Mouse (Mus musculus): ENCODE measurements at regions not wholly inside any gene's neighbourhood (a gene's known extent, or its start where the extent isn't known, plus 50 kb on each side); places are given as distances from the start of the nearest gene placed in this dataset.
A peak's percentile ranks its signal among the peaks of the same experiment; 100 is the strongest.

DNA sequence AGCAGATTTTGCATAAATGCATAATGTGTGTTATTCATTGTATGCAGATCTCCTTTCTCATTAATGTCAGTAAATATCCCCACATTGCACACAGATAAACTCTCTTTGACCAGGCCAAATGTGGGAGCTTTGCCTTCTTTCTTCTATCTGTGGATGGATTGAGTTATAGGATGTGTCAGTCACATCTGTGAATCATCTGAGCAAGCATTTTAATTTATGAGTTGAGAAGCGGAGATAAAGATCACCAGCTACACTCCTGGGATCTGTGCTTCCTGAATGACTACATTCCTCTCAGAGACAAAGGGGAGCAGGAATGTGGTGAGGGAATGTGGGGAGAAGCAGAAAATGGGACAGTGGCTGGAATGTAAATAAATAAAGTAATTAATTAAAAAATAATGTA, 75.8 kb upstream of the Reg3b start:
- no peak for ATAC-seq (replicated peaks; ENCODE audit: insufficient number of reproducible peaks, low FRiP score, low TSS enrichment, low read depth)
- WGBS: 50% methylated on average over 1 of the region's 1 CpGs
- H3K4me3 ChIP-seq (ENCODE audit: low read depth, low read length): no peak overlapping the region
- no peaks in the 10 kb centered on the region for H3K4me1 ChIP-seq (ENCODE audit: control insufficient read depth, insufficient read depth, low read length)
- H3K9ac ChIP-seq (replicated peaks; ENCODE audit: low read length): no peak overlapping the region
- no peak overlapping the region for H3K4me2 ChIP-seq (ENCODE audit: low read depth, low read length)
- peak; percentile 4 for DNase-seq (ENCODE audit: low spot score)
- no peaks in the 10 kb centered on the region for H3K9me3 ChIP-seq (replicated peaks; ENCODE audit: control insufficient read depth, low read length)
- H3K27me3 ChIP-seq (ENCODE audit: control insufficient read depth, insufficient read depth, low read length): no peaks in the 10 kb centered on the region
- H3K27ac ChIP-seq (replicated peaks; ENCODE audit: low read depth, low read length): no peak overlapping the region
- H3K36me3 ChIP-seq (replicated peaks; ENCODE audit: control insufficient read depth, insufficient read depth, low read depth, low read length): no peaks in the 10 kb centered on the region

GRCm38 (mm10) chr6:78303187-78303740, 67.2 kb upstream of the Reg3b start:
- no peak for ATAC-seq (replicated peaks; ENCODE audit: insufficient number of reproducible peaks, low FRiP score, low TSS enrichment, low read depth)
- no peaks in the 10 kb centered on the region for H3K4me1 ChIP-seq (ENCODE audit: control insufficient read depth, insufficient read depth, low read length)
- no peaks in the 10 kb centered on the region for H3K36me3 ChIP-seq (replicated peaks; ENCODE audit: control insufficient read depth, insufficient read depth, low read depth, low read length)
- WGBS: 90% methylated on average over 1 of the region's 1 CpGs
- DNase-seq (ENCODE audit: low spot score): no peak
- H3K4me2 ChIP-seq (ENCODE audit: low read depth, low read length): no peak overlapping the region
- no peak overlapping the region for H3K27ac ChIP-seq (replicated peaks; ENCODE audit: low read depth, low read length)
- no peak overlapping the region for H3K4me3 ChIP-seq (ENCODE audit: low read depth, low read length)
- no peak overlapping the region for H3K9ac ChIP-seq (replicated peaks; ENCODE audit: low read length)
- H3K27me3 ChIP-seq (ENCODE audit: control insufficient read depth, insufficient read depth, low read length): no peaks in the 10 kb centered on the region
- H3K9me3 ChIP-seq (replicated peaks; ENCODE audit: control insufficient read depth, low read length): no peaks in the 10 kb centered on the region
